Mouse (Mus musculus) E14TG2a.4 (cell line): Measurements from ENCODE around the gene Wdr5.

Experiments used
- CTCF ChIP-seq: conservative IDR thresholded peaks from 2 replicates; pipeline ENCODE4 v1.5.1; 2014; ENCODE audit warnings: low read length
- NANOG ChIP-seq: IDR thresholded peaks from 2 replicates; pipeline ENCODE4 v1.6.1; 2014; ENCODE audit warnings: borderline replicate concordance, low read length, mixed read lengths
- POU5F1 ChIP-seq: IDR thresholded peaks from 2 replicates; pipeline ENCODE4 v1.6.1; 2014; ENCODE audit warnings: low read length, borderline replicate concordance

- TF ChIP-seq CTCF (no peak), NANOG (no peak), POU5F1 (no peak)
Observed at GRCm38 (mm10) chr2:27548664-27549369, 33.9 kb downstream of the Wdr5 start.
